Mouse (Mus musculus): ENCODE data around the gene Rhbdf2. TPM values are rescaled to one million over a fixed set of nuclear protein-coding genes. Genes with fewer than 3 reads are reported as not detected.

Rhbdf2 gene
- polyA plus RNA-seq, 1 experiment from 2014 or later, result 0.61 TPM

GRCm38 (mm10) chr11:116592428-116592827 is 34.4 kb downstream of the Rhbdf2 start:
- no peak overlapping the region for H3K9ac ChIP-seq (ENCODE audit: low read length)
- no peak overlapping the region for H3K4me3 ChIP-seq (ENCODE audit: low read depth, low read length)
- ATAC-seq (peak; percentile 91), DNase-seq (ENCODE audit: low spot score) (peak; percentile 94)
- H3K9me3 ChIP-seq (replicated peaks; ENCODE audit: control insufficient read depth, low read length), result no peaks in the 10 kb centered on the region
- H3K27ac ChIP-seq (ENCODE audit: low read depth, low read length), result peak overlapping the region; percentile 74
- no peaks in the 10 kb centered on the region for H3K36me3 ChIP-seq (ENCODE audit: control insufficient read depth, insufficient read depth, low read length)
- no peak overlapping the region for H3K4me2 ChIP-seq (ENCODE audit: low read length)
- peaks cover 13% of the 10 kb centered on the region for H3K4me1 ChIP-seq (ENCODE audit: control insufficient read depth, insufficient read depth, low read length)
- H3K27me3 ChIP-seq (replicated peaks; ENCODE audit: control insufficient read depth, insufficient read depth, low read length), result no peaks in the 10 kb centered on the region

- Histone ChIP-seq H3K27ac (ENCODE audit: low read depth, low read length) (no peak overlapping the region), H3K4me1 (ENCODE audit: control insufficient read depth, insufficient read depth, low read length) (peaks cover 16% of the 10 kb centered on the region), H3K4me2 (ENCODE audit: low read length) (no peak overlapping the region), H3K9me3 (replicated peaks; ENCODE audit: control insufficient read depth, low read length) (no peaks in the 10 kb centered on the region), H3K27me3 (replicated peaks; ENCODE audit: control insufficient read depth, insufficient read depth, low read length) (no peaks in the 10 kb centered on the region), H3K36me3 (ENCODE audit: control insufficient read depth, insufficient read depth, low read length) (no peaks in the 10 kb centered on the region), H3K4me3 (ENCODE audit: low read depth, low read length) (no peak overlapping the region), H3K9ac (ENCODE audit: low read length) (no peak overlapping the region)
- ATAC-seq, result no peak
- WGBS, result 87% methylated on average over 4 of the region's 4 CpGs
- no peak for DNase-seq (ENCODE audit: low spot score)
Observed at GRCm38 (mm10) chr11:116591621-116592020, 35.2 kb downstream of the Rhbdf2 start.

GRCm38 (mm10) chr11:116589574-116589973 is 37.2 kb downstream of the Rhbdf2 start:
- Histone ChIP-seq H3K4me3 (ENCODE audit: low read depth, low read length) (no peak overlapping the region), H3K4me1 (ENCODE audit: control insufficient read depth, insufficient read depth, low read length) (peaks cover 16% of the 10 kb centered on the region), H3K9me3 (replicated peaks; ENCODE audit: control insufficient read depth, low read length) (no peaks in the 10 kb centered on the region), H3K27ac (ENCODE audit: low read depth, low read length) (peak overlapping the region; percentile 15; the same call in 1 of the 2 replicates), H3K27me3 (replicated peaks; ENCODE audit: control insufficient read depth, insufficient read depth, low read length) (no peaks in the 10 kb centered on the region), H3K4me2 (ENCODE audit: low read length) (no peak overlapping the region), H3K9ac (ENCODE audit: low read length) (no peak overlapping the region), H3K36me3 (ENCODE audit: control insufficient read depth, insufficient read depth, low read length) (no peaks in the 10 kb centered on the region)
- ATAC-seq (no peak), DNase-seq (ENCODE audit: low spot score) (no peak)
- 54% methylated on average over 8 of the region's 8 CpGs for WGBS

GRCm38 (mm10) chr11:116589020-116589531 is 37.7 kb downstream of the Rhbdf2 start:
- 22% methylated on average over 14 of the region's 14 CpGs for WGBS
- DNase-seq (ENCODE audit: low spot score), result peak; percentile 52
- Histone ChIP-seq H3K4me3 (ENCODE audit: low read depth, low read length) (no peak overlapping the region), H3K36me3 (ENCODE audit: control insufficient read depth, insufficient read depth, low read length) (no peaks in the 10 kb centered on the region), H3K27me3 (replicated peaks; ENCODE audit: control insufficient read depth, insufficient read depth, low read length) (no peaks in the 10 kb centered on the region), H3K27ac (ENCODE audit: low read depth, low read length) (peak overlapping the region; percentile 15; the same call in 1 of the 2 replicates), H3K4me2 (ENCODE audit: low read length) (no peak overlapping the region), H3K9me3 (replicated peaks; ENCODE audit: control insufficient read depth, low read length) (no peaks in the 10 kb centered on the region), H3K9ac (ENCODE audit: low read length) (peak overlapping the region; percentile 10; the same call in 1 of the 2 replicates), H3K4me1 (ENCODE audit: control insufficient read depth, insufficient read depth, low read length) (peaks cover 16% of the 10 kb centered on the region)
- ATAC-seq, result no peak

GRCm38 (mm10) chr11:116586801-116587631 is 39.8 kb downstream of the Rhbdf2 start:
- no peak overlapping the region for H3K4me3 ChIP-seq (ENCODE audit: low read depth, low read length)
- H3K36me3 ChIP-seq (ENCODE audit: control insufficient read depth, insufficient read depth, low read length), result no peaks in the 10 kb centered on the region
- no peak overlapping the region for H3K9ac ChIP-seq (ENCODE audit: low read length)
- H3K9me3 ChIP-seq (replicated peaks; ENCODE audit: control insufficient read depth, low read length), result no peaks in the 10 kb centered on the region
- H3K27me3 ChIP-seq (replicated peaks; ENCODE audit: control insufficient read depth, insufficient read depth, low read length), result no peaks in the 10 kb centered on the region
- WGBS, result 20% methylated on average over 23 of the region's 23 CpGs
- no peak overlapping the region for H3K27ac ChIP-seq (ENCODE audit: low read depth, low read length)
- ATAC-seq, result peak; percentile 66; the same call in 1 of the 2 replicates
- peaks cover 7% of the 10 kb centered on the region; the same call in 1 of the 2 replicates for H3K4me1 ChIP-seq (ENCODE audit: control insufficient read depth, insufficient read depth, low read length)
- H3K4me2 ChIP-seq (ENCODE audit: low read length), result peak overlapping the region; percentile 25; the same call in 1 of the 2 replicates
- DNase-seq (ENCODE audit: low spot score), result peak; percentile 76

GRCm38 (mm10) chr11:116586310-116586709 is 40.5 kb downstream of the Rhbdf2 start, which contains the start of gene Aanat:
Aanat (plus strand) TSS chr11:116586432.
- no peak within 1 kb of the TSS for H3K4me3 ChIP-seq (ENCODE audit: low read depth, low read length)
- peak within 1 kb of the TSS; percentile 25; the same call in 1 of the 2 replicates for H3K4me2 ChIP-seq (ENCODE audit: low read length)
- no peak for ATAC-seq
- no peaks in the 10 kb centered on the region for H3K9me3 ChIP-seq (replicated peaks; ENCODE audit: control insufficient read depth, low read length)
- peaks cover 7% of the 10 kb centered on the region; the same call in 1 of the 2 replicates for H3K4me1 ChIP-seq (ENCODE audit: control insufficient read depth, insufficient read depth, low read length)
- no peak within 1 kb of the TSS for H3K27ac ChIP-seq (ENCODE audit: low read depth, low read length)
- no peak for DNase-seq (ENCODE audit: low spot score)
- H3K36me3 ChIP-seq (ENCODE audit: control insufficient read depth, insufficient read depth, low read length), result no peaks in the 10 kb centered on the region
- WGBS, result 68% methylated on average over 5 of the region's 5 CpGs
- no peak within 1 kb of the TSS for H3K9ac ChIP-seq (ENCODE audit: low read length)
- no peaks in the 10 kb centered on the region for H3K27me3 ChIP-seq (replicated peaks; ENCODE audit: control insufficient read depth, insufficient read depth, low read length)

- H3K27ac ChIP-seq (ENCODE audit: low read depth, low read length), result no peak overlapping the region
- H3K4me1 ChIP-seq (ENCODE audit: control insufficient read depth, insufficient read depth, low read length), result peaks cover 7% of the 10 kb centered on the region; the same call in 1 of the 2 replicates
- no peak for ATAC-seq
- H3K9me3 ChIP-seq (replicated peaks; ENCODE audit: control insufficient read depth, low read length), result no peaks in the 10 kb centered on the region
- 85% methylated on average over 6 of the region's 6 CpGs for WGBS
- no peak overlapping the region for H3K4me2 ChIP-seq (ENCODE audit: low read length)
- no peaks in the 10 kb centered on the region for H3K36me3 ChIP-seq (ENCODE audit: control insufficient read depth, insufficient read depth, low read length)
- no peak overlapping the region for H3K4me3 ChIP-seq (ENCODE audit: low read depth, low read length)
- no peak overlapping the region for H3K9ac ChIP-seq (ENCODE audit: low read length)
- no peak for DNase-seq (ENCODE audit: low spot score)
- H3K27me3 ChIP-seq (replicated peaks; ENCODE audit: control insufficient read depth, insufficient read depth, low read length), result no peaks in the 10 kb centered on the region
Observed at GRCm38 (mm10) chr11:116585682-116586081, 41.1 kb downstream of the Rhbdf2 start.

DNA sequence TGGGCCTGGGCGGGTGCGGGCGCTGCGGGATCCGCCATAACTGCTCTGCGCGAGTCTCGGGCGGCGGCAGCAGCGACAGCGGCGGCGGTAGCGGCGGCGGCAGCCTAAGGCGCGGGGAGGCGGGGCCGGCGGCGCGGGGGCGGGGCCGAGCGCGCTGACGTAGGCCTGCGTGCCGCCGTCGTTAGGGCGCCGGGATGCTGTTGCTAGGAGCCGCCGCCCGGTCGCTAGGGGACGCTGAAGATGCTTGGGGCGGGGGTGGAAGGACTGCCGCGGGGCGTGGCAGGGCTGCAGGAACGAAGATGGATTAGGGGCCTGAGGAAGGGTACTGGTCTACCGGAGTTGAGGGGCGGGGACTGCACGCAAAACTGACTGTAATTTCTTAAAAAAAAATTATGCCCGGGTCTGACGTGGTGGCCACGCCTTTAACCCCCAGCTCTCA is 45.4 kb downstream of the Rhbdf2 start, which contains the start of gene Ube2o:
Gene Ube2o, minus strand, starts transcription at position 72 of the 439 bp plus-strand sequence.
- H3K4me1 ChIP-seq (ENCODE audit: control insufficient read depth, insufficient read depth, low read length), result peaks cover 10% of the 10 kb centered on the region
- no peaks in the 10 kb centered on the region for H3K9me3 ChIP-seq (replicated peaks; ENCODE audit: control insufficient read depth, low read length)
- peak within 1 kb of the TSS; percentile 90 for H3K27ac ChIP-seq (ENCODE audit: low read depth, low read length)
- ATAC-seq (peak; percentile 95), DNase-seq (ENCODE audit: low spot score) (peak; percentile 87)
- H3K36me3 ChIP-seq (ENCODE audit: control insufficient read depth, insufficient read depth, low read length), result no peaks in the 10 kb centered on the region
- H3K9ac ChIP-seq (ENCODE audit: low read length), result peak within 1 kb of the TSS; percentile 90
- H3K4me2 ChIP-seq (ENCODE audit: low read length), result peak within 1 kb of the TSS; percentile 77
- no peaks in the 10 kb centered on the region for H3K27me3 ChIP-seq (replicated peaks; ENCODE audit: control insufficient read depth, insufficient read depth, low read length)
- under 1% methylated on average over 46 of the region's 51 CpGs for WGBS
- H3K4me3 ChIP-seq (ENCODE audit: low read depth, low read length), result peak within 1 kb of the TSS; percentile 89
